Mouse (Mus musculus): ENCODE results near the gene Fbxl8.
"Not testable (repeated sequence)": the region's sequence is repeated elsewhere in the genome, so short reads cannot be mapped to it uniquely, and the experiment has no call there.

Gene Fbxl8

GRCm38 (mm10) chr8:105264024-105264982 lies at the start of gene Fbxl8, which contains the start of gene Tradd:
Gene Fbxl8, plus strand, starts transcription at chr8:105264648.
Gene Tradd, minus strand, starts transcription at chr8:105264609.
- DNase-seq (ENCODE audit: low spot score) = peak; percentile 80

- DNase-seq (ENCODE audit: low spot score) = no peak
Measured at GRCm38 (mm10) chr8:105217926-105218522, 46.4 kb upstream of the Fbxl8 start.

- DNase-seq (ENCODE audit: low spot score) = no peak
Measured at GRCm38 (mm10) chr8:105223850-105224249, 40.6 kb upstream of the Fbxl8 start.

- DNase-seq (ENCODE audit: low spot score) = peak; percentile 96
Measured at GRCm38 (mm10) chr8:105224413-105225271, 39.8 kb upstream of the Fbxl8 start, which contains the start of gene D230025D16Rik. Gene D230025D16Rik, plus strand, starts transcription at chr8:105225145.

- DNase-seq (ENCODE audit: low spot score) = no peak
Measured at GRCm38 (mm10) chr8:105225272-105225593, 39.2 kb upstream of the Fbxl8 start.

- DNase-seq (ENCODE audit: low spot score) = no peak
Measured at GRCm38 (mm10) chr8:105225917-105226316, 38.5 kb upstream of the Fbxl8 start.

GRCm38 (mm10) chr8:105231503-105232320 lies 32.7 kb upstream of the Fbxl8 start:
- no peak for DNase-seq (ENCODE audit: low spot score)

- not testable (repeated sequence) for DNase-seq (ENCODE audit: low spot score)
Measured at GRCm38 (mm10) chr8:105232321-105232693, 32.1 kb upstream of the Fbxl8 start.

GRCm38 (mm10) chr8:105233126-105233935 lies 31.1 kb upstream of the Fbxl8 start:
- DNase-seq (ENCODE audit: low spot score) = no peak

- DNase-seq (ENCODE audit: low spot score) = no peak
Measured at GRCm38 (mm10) chr8:105235206-105235605, 29.2 kb upstream of the Fbxl8 start.

- no peak for DNase-seq (ENCODE audit: low spot score)
Measured at GRCm38 (mm10) chr8:105237442-105238142, 26.9 kb upstream of the Fbxl8 start.

GRCm38 (mm10) chr8:105241016-105241415 lies 23.4 kb upstream of the Fbxl8 start:
- DNase-seq (ENCODE audit: low spot score) = no peak

GRCm38 (mm10) chr8:105251954-105252353 lies 12.5 kb upstream of the Fbxl8 start:
- DNase-seq (ENCODE audit: low spot score) = no peak

GRCm38 (mm10) chr8:105252680-105253537 lies 11.5 kb upstream of the Fbxl8 start:
- DNase-seq (ENCODE audit: low spot score) = no peak

GRCm38 (mm10) chr8:105253766-105254151 lies 10.7 kb upstream of the Fbxl8 start:
- no peak for DNase-seq (ENCODE audit: low spot score)

- DNase-seq (ENCODE audit: low spot score) = peak; percentile 92
Measured at GRCm38 (mm10) chr8:105254152-105254965, 10.1 kb upstream of the Fbxl8 start.

GRCm38 (mm10) chr8:105254966-105255350 lies 9.5 kb upstream of the Fbxl8 start, which contains the start of gene B3gnt9:
Gene B3gnt9, minus strand, starts transcription at chr8:105255153.
- peak; percentile 72 for DNase-seq (ENCODE audit: low spot score)

Data from ovary, postnatal 36 days (tissue).